Mouse (Mus musculus) adrenal gland, postnatal 25 days (tissue): ENCODE measurements around the gene Cox4i2. TPM values are rescaled to one million over a fixed set of nuclear protein-coding genes. Genes with fewer than 3 reads are reported as not detected.

Experiments used
- DNase-seq: peaks from one replicate; pipeline ENCODE4 v3.0.0; 2021; ENCODE audit warnings: mixed read lengths
- long read RNA-seq: library from polyadenylated mRNA; stranded (forward); transcript quantifications from one replicate; pipeline ENCODE4 v2.0.0, GENCODE M21; 2021
- total RNA-seq: library from RNA; stranded (reverse); gene quantifications from 2 replicates; pipeline ENCODE4 v1.2.3, GENCODE M21; 2021

Gene Cox4i2
- 4.2 and 4.3 TPM in 2 replicates for total RNA-seq
- long read RNA-seq, partial matches to known transcripts = 0 of 2 reads
- long read RNA-seq, other reads (novel, unspliced or antisense) = 1 of 2 reads

DNA sequence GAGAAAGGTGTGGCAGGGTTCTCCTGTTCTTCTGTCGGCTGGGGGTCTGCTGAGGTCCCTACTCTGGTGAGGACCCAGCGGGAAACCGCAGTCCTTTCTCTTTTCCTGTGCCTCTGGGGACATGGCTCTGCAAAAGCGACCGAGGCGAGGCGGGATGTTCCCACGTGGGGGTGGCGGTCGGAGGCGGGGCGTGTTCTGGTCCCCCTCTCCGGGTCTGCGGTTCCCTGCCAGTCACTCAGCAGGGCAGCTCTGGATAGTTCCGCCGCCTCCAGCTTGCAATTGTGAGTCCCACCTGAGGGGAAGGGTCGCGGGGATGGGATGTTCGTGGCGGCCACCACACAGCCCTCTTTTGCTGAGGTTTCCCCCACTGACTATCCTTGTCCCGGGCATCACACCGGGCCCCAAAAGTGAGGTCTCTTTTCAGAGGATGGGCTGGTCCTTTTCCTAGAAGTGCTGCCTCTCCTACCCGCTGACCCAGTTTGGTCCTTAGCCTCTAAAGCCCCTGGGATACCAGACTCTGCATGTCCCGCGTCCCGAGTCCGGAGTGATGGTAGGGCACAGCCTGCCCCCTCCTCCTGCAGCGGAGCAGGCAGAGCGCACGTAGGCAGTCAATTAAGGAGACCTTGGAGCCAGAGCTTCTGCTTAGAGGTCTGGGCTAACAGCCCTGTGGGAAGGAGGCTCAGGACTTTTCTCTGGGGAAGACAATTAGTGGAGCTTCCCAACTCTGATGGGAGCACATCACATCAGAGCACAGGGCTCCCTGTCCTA lies at the start of gene Cox4i2:
Gene Cox4i2, plus strand, starts transcription at position 230 of the 768 bp plus-strand sequence.
- no peak for DNase-seq

DNA sequence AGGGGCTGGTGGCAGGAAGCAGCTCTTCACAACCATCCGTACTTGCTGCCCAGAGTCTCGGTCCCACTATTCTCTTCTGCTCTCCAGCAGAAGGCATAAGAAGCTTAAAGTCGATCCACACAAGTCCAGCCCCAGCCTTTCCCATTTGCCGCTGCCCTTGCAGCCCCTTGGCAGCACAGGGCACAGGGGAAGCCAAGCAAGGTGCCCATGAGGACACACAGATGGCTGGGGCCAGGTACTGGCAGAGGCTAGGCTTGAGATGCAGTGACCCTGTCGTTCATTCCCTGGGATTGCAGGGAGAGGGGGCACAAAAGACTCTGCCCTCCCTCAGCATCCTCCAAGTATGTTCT lies 49.7 kb upstream of the Cox4i2 start:
- no peak for DNase-seq

DNA sequence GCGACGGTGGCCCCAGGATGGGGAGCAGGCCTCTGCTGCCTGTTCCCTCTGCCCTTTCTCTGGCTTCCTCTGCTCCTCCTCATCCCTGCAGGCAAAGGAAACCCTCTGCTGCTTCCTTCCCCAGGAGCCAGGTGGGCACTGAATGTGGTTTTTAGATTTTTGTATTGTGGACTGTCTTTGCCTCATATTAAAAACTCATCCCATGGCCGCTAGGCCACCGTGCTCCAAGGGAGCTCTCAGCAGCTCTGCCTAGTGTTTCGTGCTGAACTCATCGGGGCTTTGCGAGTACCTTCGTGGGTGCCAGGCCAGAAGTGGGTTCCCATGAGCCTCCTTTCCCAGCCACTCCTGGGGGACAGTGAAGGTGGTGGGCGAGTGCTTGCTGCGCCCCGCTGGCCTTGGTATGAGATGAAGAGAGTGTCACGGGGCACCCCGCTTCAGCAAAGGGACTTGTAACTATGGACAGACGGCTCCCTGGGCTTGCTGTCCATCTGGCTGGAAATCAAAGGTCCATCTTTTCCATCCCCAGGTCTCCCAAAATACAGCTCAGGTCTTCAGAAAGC lies 49.1 kb upstream of the Cox4i2 start:
- DNase-seq = no peak

DNA sequence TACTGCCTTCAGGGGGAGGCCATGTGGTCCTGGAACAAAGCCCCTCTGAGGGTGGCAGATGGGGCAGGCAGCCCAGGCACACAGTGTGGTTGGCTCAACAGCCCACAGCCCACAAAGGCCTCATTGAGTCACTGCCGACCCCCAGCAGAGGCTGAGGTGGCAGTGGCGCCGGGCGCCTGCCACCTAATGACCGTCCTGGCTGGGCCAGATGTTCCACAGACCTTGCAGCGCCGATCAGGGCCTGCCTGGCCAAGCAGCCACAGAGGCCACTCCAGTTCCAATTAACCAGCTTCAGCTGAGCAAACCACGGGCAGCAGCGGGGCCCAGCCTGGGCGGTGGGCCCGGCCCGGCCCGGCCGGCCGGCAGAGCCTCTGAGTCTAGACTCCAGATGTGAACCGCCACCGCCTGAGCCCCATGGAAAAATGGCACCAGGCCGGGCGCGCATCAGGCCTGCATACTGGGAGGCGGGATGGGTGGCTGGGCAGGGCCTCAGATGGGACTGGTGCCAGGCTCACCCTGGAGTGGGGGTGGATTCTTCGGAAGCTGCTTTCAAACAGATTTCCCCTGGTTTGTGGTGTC lies 47.9 kb upstream of the Cox4i2 start:
- DNase-seq = peak; percentile 70

DNA sequence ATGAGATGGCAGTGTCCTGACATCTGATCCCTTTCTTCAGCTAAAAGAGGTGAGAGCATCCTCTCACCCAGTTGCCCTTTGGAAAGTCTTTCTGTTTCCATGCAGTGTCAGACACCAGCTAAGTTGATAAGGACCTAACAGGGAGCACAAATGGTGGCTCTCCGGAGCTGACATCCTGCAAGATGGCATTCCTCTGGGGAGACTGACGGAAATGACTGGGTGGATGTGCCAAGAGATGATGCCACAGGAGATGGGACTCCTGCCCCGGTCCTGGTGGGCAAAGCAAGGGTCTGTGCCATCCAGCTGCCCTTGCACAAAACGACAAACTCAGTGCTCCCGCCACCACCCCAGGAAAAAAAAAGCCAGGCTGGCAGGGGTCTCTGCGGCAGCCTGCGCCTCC lies 46.8 kb upstream of the Cox4i2 start:
- DNase-seq = no peak

DNA sequence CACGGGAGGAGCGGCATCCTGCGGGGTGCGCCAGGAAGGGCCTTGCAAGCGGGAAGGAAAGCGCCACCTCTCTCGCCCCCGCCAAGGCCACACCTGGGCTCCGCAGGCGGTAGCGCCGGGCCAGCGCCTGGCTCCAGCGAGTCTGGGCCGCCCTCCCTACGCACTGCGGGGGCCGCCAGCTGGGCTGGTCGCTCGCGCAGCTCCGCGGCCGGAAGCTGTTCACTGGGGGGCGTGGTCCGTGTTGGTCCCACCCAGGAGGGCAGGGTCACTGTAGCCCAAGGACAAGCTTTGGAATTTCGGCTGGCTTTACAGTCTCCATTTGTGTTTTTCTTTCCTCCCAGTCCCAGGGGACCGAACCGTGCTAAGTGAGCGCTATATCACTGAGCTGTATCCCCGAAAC lies 46.3 kb upstream of the Cox4i2 start:
- peak; percentile 92 for DNase-seq

DNA sequence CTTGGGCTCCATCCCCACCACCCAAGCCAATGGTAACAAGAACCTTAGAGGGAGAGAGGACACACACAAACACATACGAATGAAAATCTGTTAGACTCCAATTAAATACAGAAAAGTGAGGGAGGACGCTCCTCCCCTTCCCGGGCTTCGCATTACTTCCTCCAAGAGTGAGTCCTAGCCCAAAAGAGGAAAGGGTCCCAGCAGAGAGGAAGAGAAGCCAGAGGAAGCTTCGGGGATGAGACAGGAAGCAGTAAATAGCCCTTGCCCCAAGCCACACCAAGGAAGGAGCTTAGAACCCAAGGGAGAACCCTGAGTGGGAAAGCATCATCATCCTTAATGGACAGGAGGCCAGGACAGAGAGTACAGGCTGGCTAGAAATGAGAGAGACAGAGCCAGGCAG lies 44.9 kb upstream of the Cox4i2 start:
- no peak for DNase-seq

DNA sequence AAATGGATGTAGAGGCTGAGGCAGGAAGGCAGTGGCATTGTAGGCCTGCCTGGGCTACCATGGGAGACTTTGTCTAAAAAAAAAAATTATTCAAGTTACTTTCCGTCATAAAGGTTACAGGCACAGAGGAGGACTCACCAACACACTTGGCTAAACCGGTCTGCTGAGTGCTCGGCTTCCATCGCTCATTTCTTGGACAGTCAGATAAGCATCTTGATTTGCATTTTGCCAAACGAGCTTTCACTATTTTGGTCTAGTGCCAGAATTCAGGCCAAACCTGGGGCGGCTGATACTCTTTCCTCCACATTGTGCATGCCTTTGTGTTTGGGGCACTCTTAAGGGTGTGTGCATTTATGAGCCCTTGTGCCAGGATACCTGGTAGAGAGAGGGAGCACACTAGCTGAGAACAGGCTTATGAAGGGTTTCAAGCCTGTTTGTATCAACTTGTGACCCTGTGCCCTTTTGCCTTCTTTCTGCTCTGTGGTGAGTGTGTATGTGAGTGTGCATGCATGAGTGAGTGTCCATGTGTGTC lies 37.7 kb upstream of the Cox4i2 start:
- no peak for DNase-seq

DNA sequence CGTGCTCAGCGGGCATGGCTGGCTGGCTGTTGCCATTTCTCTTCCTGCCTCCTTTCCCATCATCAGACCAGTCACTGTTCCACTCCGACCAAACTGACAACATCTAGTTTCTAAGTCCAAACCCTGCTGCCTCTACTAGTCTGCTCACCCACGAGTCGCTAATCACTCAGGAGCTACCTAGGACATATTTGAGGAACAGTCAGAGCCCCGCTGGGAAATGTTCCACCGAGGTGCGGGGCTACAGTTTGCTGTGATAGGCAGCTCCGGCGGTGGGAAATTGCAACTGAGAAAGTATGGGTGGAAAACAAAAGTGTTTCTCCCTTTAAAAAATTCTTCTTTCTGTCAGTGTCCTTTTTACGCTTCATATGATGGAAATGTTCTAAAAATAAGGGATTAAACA lies 36.3 kb upstream of the Cox4i2 start:
- no peak for DNase-seq

DNA sequence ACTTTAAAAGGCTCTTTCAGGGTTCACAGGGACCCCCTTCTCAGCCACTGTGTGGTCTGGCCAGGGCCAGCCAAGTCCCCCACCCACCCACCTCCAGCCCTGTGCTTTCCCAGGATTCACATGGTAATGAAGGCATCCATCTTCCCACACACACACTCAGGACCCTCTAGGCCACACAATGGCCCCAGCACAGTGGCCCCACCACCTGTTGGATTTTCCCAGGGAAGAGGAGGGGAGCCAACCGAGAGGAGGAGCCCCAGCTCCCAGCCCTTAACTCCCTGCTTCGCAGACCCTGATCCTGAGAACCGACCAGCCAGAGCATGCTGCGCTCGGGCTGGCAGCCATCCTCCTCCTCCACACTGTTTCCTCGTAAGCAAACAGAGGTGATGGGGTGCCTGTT lies 35.9 kb upstream of the Cox4i2 start:
- DNase-seq = no peak

DNA sequence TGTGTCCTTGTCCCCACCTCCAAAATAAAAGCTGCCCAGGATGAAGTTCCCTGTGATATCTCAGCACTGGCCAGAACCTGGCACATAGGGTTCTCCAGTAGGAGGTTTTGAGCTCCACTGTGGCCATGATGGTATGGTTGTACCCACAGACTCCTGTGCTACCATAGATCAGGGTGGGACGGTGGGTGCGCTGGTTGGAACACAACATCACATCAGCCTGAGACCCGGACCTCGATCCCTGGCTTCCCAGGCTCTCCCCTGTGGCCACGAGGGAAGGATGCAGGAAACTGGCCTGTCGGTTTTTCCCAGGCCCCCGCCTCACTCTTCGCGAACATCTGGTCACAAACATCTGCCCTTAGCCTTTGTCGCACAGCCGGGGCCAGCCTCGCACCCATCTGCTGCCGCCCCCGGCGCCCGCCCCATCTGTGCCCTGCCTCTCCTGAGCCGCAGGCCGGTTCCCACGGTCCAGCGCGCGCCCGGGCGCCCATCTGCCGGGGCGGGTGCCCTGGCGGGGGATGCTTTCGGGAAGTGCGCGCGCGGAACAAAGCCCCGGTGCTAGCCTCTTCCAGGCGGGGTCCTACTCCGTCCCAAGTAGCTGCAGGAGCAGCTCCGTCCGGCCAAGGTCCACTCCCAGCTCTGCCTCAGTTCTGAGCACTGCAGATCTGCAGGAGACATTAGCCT lies 30.2 kb upstream of the Cox4i2 start:
- peak; percentile 57 for DNase-seq

DNA sequence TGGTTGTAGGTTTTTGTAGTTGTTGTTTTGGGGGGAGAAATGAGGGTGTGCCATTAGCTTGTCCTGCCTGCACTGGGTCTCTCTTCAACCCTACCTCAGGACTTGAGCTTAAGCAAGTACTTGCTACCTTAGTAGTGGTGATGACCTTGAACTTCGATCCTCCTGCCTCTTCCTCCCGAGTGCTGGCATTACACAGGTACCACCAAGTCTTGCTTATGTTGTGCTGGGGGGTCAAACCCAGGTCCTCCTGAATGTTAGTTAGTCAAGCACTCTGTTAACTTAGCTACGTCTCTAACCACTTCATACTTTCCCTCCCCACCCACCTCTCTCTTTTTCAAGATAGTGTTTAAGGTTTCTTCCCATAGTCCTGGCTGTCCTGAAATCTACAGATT lies 29.6 kb upstream of the Cox4i2 start:
- DNase-seq = no peak

DNA sequence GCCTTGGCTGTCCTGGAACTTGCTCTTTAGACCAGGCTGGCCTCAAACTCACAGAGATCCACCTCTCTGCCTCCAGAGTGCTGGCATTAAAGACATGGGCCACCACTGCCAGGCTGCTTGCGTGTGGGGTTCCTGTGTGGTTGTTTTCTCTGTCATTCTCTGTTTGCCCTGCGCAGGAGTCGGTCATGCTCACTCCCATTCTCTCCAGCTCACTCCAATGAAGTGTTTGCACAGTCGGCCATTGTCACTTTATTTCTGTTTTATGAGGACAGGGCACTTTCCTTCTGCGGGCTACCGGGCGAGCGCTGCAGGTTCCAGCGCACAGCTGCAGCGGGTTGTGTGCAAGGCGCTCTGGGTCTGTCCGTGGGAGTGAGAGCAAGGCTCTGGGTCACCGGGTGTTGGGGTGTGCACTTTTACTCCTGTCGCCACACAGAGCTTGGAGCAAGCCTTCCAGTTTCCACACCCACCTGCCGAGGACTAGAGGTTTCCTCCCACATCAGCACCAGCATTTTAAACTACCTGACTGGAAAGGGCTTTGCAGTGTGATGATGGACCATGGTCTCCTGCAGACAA lies 28.7 kb upstream of the Cox4i2 start:
- no peak for DNase-seq

DNA sequence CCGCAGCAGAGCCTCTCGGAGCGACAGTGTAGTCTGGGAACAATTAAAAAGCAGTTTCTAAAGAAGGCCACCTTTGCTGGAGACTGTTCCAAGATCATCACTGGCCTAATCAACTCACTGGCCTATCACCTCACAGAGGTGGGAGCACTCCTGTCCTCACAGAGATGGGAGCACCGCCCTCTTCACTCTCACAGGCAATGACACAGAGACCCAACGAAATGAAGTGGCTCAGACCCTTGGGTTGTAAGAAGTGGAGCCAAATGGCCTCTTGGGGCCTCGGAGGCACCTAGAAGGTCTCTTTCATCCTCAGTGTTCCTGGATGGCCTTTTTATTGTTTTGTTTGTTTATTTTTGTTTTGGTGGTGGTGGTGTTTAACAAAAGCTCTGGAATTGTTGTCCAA lies 27.8 kb upstream of the Cox4i2 start:
- no peak for DNase-seq

DNA sequence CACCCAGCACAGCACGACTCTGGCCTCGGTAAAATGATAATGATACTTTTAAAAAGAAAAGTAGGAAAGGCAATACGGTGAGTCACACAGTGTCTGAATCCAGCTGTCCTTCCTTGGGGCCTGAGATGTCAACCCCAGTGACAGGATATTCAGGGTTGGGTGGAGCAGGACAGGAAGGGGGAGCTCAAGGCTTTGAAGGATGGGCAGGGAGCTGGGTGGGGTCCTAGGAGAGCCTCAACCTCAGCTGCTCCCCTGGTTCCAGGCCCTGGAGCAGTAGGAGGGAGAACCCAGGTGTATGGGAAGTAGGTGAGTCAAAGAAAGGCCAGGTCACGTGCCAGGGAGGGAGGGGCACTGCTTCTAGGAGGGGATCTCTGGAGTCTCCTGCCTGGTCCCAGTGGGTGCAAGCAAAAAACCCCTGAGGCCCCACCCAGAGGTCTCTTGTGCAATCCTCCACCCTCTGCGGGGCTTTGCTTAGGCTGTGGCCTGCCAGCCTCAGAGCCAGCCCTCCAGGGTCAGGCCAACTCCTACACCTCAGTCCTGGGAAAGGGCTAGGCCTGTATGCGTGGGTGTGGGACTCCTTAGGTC lies 27.1 kb upstream of the Cox4i2 start:
- no peak for DNase-seq

DNA sequence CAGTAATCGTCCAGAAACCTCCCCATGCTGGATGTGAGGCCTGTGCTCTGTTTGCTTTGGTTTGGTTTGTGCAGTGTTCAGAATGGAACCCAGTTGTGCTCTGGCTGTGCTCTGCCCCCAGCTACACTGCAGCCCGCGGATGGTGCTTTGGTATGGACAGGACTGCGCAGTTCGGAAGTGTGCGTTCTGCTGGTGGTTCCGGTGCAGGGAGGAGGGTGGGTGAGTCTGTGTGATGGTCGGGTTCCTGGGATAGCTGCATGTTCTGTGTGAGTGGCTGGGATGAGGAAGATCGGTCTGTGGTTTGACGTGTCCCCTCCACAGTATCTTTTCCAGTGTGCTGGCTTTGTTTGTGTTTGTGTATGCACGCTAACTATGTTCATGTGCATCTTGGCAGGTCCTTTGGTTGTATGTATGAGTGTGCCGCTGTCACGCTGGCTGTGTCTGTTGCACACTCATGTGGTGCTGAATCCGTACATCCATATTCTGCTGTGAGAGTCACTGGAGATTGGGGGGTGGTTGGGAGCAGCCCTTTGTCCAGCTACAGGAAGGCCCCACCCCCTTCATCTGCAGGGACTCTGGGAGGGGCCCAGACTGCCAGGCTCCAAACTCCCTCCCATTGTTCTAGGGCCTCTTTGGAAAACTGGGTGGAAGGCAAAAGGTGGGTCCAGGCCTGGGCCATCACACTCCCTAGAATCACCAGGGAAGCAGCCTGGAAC lies 26.0 kb upstream of the Cox4i2 start:
- DNase-seq = no peak

DNA sequence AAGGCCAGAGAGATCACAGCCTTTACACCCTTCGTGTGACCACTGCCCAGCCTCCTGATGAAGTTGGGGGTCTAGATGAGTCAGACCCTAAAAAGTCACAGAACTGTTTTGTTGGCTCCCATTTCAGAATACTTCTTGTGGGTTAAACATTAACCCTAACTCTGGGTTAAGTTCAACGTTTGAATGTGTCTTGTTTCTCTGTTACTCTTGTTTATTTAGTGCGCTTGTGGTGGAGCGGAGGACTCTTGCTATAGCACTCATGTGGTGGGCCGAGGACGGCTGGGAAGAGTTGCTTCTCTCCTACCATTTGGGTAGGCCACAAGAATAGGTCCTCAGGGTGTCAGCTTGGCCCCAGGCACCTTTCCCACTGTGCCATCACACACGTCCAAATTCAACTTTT lies 25.4 kb upstream of the Cox4i2 start:
- DNase-seq = no peak

DNA sequence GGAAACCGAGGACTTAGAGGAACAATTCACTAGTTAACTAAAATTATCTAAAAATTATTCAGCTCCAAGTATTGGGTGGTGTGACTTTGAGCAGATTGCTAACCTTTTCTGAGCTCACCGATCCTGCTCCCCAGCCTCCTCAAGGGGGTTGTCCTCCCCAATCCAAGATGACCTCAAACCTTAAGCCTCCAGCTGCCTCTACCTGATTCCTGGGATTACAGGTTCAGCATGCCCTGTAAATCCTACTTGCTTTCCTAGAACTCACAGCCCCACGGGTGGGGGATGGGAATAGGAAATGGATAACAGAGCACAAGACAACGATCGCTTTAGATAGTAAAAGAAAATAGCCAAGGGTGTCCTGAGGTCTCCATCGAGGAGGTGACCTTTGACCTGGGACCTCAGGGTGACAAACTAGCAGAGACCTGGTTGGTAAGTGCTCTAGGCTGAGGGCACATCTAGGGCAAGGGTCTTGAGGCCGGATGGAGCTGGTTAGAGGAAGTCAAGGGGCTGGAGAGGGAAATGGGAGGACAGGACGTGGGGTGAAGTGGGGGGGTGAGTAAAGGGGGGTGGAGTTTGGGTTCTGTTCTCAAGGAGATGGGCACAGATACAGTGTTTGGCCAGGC lies 24.8 kb upstream of the Cox4i2 start:
- DNase-seq = no peak

DNA sequence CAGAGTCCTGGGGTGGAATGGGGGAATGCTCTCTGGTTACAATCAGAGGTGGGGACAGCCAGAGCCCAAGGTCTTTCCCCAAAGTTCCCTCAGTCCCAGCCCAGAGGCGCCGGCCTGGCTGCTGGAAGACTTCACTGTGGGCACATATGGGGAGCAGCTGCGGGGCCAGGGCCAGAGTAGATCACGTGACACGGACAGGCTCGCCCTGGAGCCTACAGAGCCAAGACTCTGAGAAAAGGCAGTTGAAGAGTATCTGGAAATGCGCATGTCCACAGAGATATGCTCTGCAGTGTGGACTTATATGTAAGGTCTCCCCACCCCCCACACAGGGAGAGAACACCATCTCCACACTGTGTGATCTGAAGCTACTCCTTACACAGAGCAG lies 24.3 kb upstream of the Cox4i2 start:
- peak; percentile 61 for DNase-seq

DNA sequence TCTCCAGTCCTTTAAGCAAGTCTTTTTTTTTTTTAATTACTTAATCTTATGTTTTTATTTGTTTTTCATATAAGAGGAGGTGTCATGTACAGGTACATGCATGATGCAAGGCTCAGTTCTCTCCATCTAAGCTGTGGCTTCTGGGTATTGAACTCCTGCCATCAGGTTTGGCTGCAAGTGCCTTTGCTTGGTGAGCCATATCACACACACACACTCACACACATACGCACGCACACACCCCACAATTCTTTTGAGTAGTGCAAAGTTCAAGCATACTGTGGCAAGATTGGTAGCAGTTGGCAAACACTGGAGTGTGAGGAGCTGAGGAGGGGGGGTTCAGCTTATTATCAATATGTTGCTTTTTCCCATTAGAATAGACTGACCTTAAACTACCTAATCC lies 20.8 kb upstream of the Cox4i2 start:
- DNase-seq = no peak

DNA sequence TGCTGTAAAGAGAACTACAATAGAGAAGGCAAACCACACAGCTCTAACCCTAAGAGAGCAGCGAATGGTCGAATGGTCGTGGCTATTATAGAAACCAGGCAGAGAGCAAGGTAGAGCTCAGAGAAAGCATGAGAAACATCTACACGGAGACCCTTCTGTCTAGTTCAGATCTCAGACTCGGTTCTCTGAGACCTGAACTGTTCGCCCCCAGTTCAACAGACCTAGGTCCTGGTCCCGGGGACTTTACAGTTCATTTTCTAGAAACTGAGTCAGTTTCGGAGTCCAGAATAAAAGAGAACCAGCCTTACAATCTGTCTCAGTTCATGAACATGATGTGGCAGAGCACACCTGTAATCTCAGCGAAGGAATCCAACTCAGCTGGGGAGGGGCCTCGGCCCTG lies 19.5 kb upstream of the Cox4i2 start:
- DNase-seq = no peak
